Mouse (Mus musculus): Measurements from ENCODE around the gene Dmxl2. TPM values are rescaled to one million over a fixed set of nuclear protein-coding genes. Genes with fewer than 3 reads are reported as not detected.
A peak's percentile ranks its signal among the peaks of the same experiment; 100 is the strongest.

Dmxl2 gene
- polyA plus RNA-seq, 1 experiment from 2014 or later = 6.9 TPM

GRCm38 (mm10) chr9:54356756-54357155 lies 144.7 kb downstream of the Dmxl2 start:
- no peak overlapping the region for H3K4me3 ChIP-seq
- WGBS = 98% methylated on average over 7 of the region's 8 CpGs
- H3K4me1 ChIP-seq = no peaks in the 10 kb centered on the region
- no peak overlapping the region for H3K27ac ChIP-seq
- no peaks in the 10 kb centered on the region for H3K9me3 ChIP-seq
- DNase-seq (ENCODE audit: extremely low spot score, low spot score) = no peak
- H3K36me3 ChIP-seq (replicated peaks) = no peaks in the 10 kb centered on the region
- no peaks in the 10 kb centered on the region for H3K27me3 ChIP-seq (ENCODE audit: poor library complexity, severe bottlenecking)

- WGBS = 78% methylated on average over 7 of the region's 7 CpGs
- Histone ChIP-seq H3K9me3 (no peaks in the 10 kb centered on the region), H3K36me3 (replicated peaks) (no peaks in the 10 kb centered on the region), H3K4me3 (no peak overlapping the region), H3K27me3 (ENCODE audit: poor library complexity, severe bottlenecking) (no peaks in the 10 kb centered on the region), H3K4me1 (no peaks in the 10 kb centered on the region), H3K27ac (no peak overlapping the region)
- DNase-seq (ENCODE audit: extremely low spot score, low spot score) = no peak
Measured at GRCm38 (mm10) chr9:54342026-54342425, 159.4 kb downstream of the Dmxl2 start.

GRCm38 (mm10) chr9:54336532-54337144 lies 164.8 kb downstream of the Dmxl2 start:
- DNase-seq (ENCODE audit: extremely low spot score, low spot score) = peak; percentile 62

GRCm38 (mm10) chr9:54335582-54335981 lies 165.8 kb downstream of the Dmxl2 start:
- H3K27ac ChIP-seq = peak overlapping the region; percentile 74

More at GRCm38 (mm10) chr9:54336532-54337144, 164.8 kb downstream of the Dmxl2 start:
- Histone ChIP-seq H3K4me3 (no peak overlapping the region), H3K27ac (peak overlapping the region; percentile 74), H3K4me1 (peaks cover 17% of the 10 kb centered on the region), H3K9me3 (no peaks in the 10 kb centered on the region), H3K27me3 (ENCODE audit: poor library complexity, severe bottlenecking) (no peaks in the 10 kb centered on the region), H3K36me3 (replicated peaks) (no peaks in the 10 kb centered on the region)
- 43% methylated on average over 6 of the region's 6 CpGs for WGBS

GRCm38 (mm10) chr9:54329201-54329600 lies 172.2 kb downstream of the Dmxl2 start:
- H3K4me1 ChIP-seq = peaks cover 7% of the 10 kb centered on the region; the same call in 1 of the 2 replicates
- H3K27ac ChIP-seq = no peak overlapping the region
- H3K36me3 ChIP-seq (replicated peaks) = no peaks in the 10 kb centered on the region
- H3K9me3 ChIP-seq = no peaks in the 10 kb centered on the region
- 93% methylated on average over 7 of the region's 7 CpGs for WGBS
- no peak overlapping the region for H3K4me3 ChIP-seq
- no peaks in the 10 kb centered on the region for H3K27me3 ChIP-seq (ENCODE audit: poor library complexity, severe bottlenecking)
- DNase-seq (ENCODE audit: extremely low spot score, low spot score) = no peak

More at GRCm38 (mm10) chr9:54335582-54335981, 165.8 kb downstream of the Dmxl2 start:
- 29% methylated on average over 12 of the region's 12 CpGs for WGBS
- H3K36me3 ChIP-seq (replicated peaks) = no peaks in the 10 kb centered on the region
- no peak overlapping the region for H3K4me3 ChIP-seq
- no peaks in the 10 kb centered on the region for H3K9me3 ChIP-seq
- peak; percentile 37 for DNase-seq (ENCODE audit: extremely low spot score, low spot score)
- no peaks in the 10 kb centered on the region for H3K27me3 ChIP-seq (ENCODE audit: poor library complexity, severe bottlenecking)
- H3K4me1 ChIP-seq = peaks cover 17% of the 10 kb centered on the region

GRCm38 (mm10) chr9:54323456-54323855 lies 178.0 kb downstream of the Dmxl2 start:
- 49% methylated on average over 8 of the region's 8 CpGs for WGBS
- H3K27me3 ChIP-seq (ENCODE audit: poor library complexity, severe bottlenecking) = no peaks in the 10 kb centered on the region
- peaks cover 5% of the 10 kb centered on the region; the same call in 1 of the 2 replicates for H3K4me1 ChIP-seq
- no peak overlapping the region for H3K27ac ChIP-seq
- H3K9me3 ChIP-seq = no peaks in the 10 kb centered on the region
- no peak overlapping the region for H3K4me3 ChIP-seq
- H3K36me3 ChIP-seq (replicated peaks) = no peaks in the 10 kb centered on the region
- DNase-seq (ENCODE audit: extremely low spot score, low spot score) = no peak

- WGBS = 76% methylated on average over 9 of the region's 9 CpGs
- H3K4me3 ChIP-seq = no peak overlapping the region
- no peaks in the 10 kb centered on the region for H3K9me3 ChIP-seq
- no peak overlapping the region for H3K27ac ChIP-seq
- H3K4me1 ChIP-seq = peaks cover 4% of the 10 kb centered on the region; the same call in 1 of the 2 replicates
- no peaks in the 10 kb centered on the region for H3K36me3 ChIP-seq (replicated peaks)
- H3K27me3 ChIP-seq (ENCODE audit: poor library complexity, severe bottlenecking) = no peaks in the 10 kb centered on the region
- DNase-seq (ENCODE audit: extremely low spot score, low spot score) = no peak
Measured at GRCm38 (mm10) chr9:54316363-54316762, 185.1 kb downstream of the Dmxl2 start.

Other genes with a start within 250 kb of the Dmxl2 start
- gene Cyp19a1, start 233.5 kb downstream of the Dmxl2 start, polyA plus RNA-seq (2016; fragmentation: Nextera tagmentation; extraction: Ambion mirVana) = not detected in 2 replicates
- gene Gldn, start 215.1 kb downstream of the Dmxl2 start, polyA plus RNA-seq (2016; fragmentation: Nextera tagmentation; extraction: Ambion mirVana) = 0.17 and 0.27 TPM in 2 replicates
- not detected in 2 replicates for gene Sh2d7, start 37.4 kb upstream of the Dmxl2 start, polyA plus RNA-seq (2016; fragmentation: Nextera tagmentation; extraction: Ambion mirVana)
- 8.3 and 9.1 TPM in 2 replicates for gene Cib2, start 58.6 kb upstream of the Dmxl2 start, polyA plus RNA-seq (2016; fragmentation: Nextera tagmentation; extraction: Ambion mirVana)
- gene Idh3a, start 84.7 kb upstream of the Dmxl2 start, polyA plus RNA-seq (2016; fragmentation: Nextera tagmentation; extraction: Ambion mirVana) = 129 and 133 TPM in 2 replicates
- 7.7 and 9.6 TPM in 2 replicates for gene Acsbg1, start 160.2 kb upstream of the Dmxl2 start, polyA plus RNA-seq (2016; fragmentation: Nextera tagmentation; extraction: Ambion mirVana)
- 3.1 TPM in 2 replicates for gene Dnaja4, start 197.2 kb upstream of the Dmxl2 start, polyA plus RNA-seq (2016; fragmentation: Nextera tagmentation; extraction: Ambion mirVana)
- gene Wdr61, start 232.9 kb upstream of the Dmxl2 start, polyA plus RNA-seq (2016; fragmentation: Nextera tagmentation; extraction: Ambion mirVana) = 183 and 188 TPM in 2 replicates

All from forebrain, embryonic 10.5 days (tissue).